Mouse (Mus musculus) heart, postnatal 4 days (tissue): ENCODE results near the gene Olfr1447. TPM values are rescaled to one million over a fixed set of nuclear protein-coding genes. Genes with fewer than 3 reads are reported as not detected.

Experiments used
- DNase-seq: peaks from one replicate; pipeline ENCODE4 v3.0.0; 2021
- total RNA-seq, 2 experiments: library from RNA; stranded (reverse); gene quantifications; 2 replicates each; pipeline ENCODE4 v1.2.3; 2021

Olfr1447 gene
- total RNA-seq, result not detected

GRCm38 (mm10) chr19:12903643-12904042 is at the start of gene Olfr1447:
Olfr1447 (minus strand) TSS chr19:12903743.
- no peak for DNase-seq

DNA sequence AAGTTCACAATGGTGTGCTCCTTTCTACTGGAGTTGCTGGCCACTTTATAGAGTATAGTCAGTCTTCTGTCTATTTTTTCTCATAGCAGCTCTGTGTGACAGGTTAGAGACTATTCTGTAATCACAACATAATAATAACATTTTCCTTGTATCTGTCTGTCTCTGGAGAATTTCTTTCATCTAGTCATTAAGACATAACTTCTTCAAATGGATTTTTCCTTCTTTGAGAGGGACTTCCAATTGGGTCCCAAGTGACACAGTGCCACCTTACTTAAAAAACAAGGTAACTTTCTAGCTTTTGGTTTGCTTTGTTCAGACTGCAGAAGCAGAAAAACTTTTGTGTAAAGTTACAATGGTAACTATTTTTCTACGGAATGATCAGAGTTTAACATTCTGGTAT is 46.4 kb upstream of the Olfr1447 start, which contains the start of gene Olfr1450:
Olfr1450 (plus strand) TSS at position 301 of the 400 bp plus-strand sequence.
- no peak for DNase-seq

DNA sequence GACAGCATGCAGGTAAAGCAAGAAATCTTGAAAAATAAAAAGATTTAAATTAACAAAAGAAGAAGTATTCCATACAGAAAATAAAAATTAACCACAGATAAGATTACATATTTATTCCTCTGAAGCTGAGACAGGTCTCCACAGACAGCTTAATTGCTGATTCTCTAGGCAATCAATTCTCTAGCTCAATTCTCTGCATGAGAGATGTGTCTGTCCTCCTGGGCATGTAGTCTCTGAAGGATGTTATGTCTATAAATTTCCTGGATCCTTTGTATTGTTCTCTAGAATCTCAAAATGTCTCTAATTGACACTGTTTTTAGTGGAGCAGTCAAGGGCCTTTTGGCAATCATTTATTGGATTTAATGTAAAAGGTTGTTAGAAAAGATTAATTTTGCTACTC is 27.0 kb upstream of the Olfr1447 start, which contains the start of gene Olfr1449:
Olfr1449 (plus strand) TSS at position 301 of the 400 bp plus-strand sequence.
- DNase-seq, result no peak

GRCm38 (mm10) chr19:12924319-12924718 is 20.8 kb upstream of the Olfr1447 start, which contains the start of gene Olfr1448:
Olfr1448 (minus strand) TSS chr19:12924419.
- no peak for DNase-seq

DNA sequence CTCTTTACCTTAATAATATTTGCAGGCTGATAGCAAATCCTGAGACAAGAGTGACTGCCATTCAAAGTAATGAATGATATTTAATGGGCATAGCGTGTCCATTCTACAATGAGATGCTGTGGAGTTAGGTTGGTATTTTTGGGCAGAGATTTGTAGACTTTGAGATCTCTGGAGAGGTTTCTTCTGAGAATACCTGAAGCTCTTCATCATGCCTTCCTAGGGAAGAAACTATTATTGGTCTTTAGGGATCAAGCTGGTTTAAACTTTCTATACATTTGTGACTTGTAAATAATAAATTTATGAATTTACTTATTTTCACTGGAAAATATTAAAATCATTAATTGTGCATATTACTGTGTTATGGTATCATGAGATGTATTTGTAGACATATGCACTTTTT is 10.1 kb downstream of the Olfr1447 start, which contains the start of gene Olfr1446:
Olfr1446 (minus strand) TSS at position 101 of the 400 bp plus-strand sequence.
- DNase-seq, result no peak

GRCm38 (mm10) chr19:12883555-12883954 is 20.0 kb downstream of the Olfr1447 start, which contains the start of gene Olfr1445:
Olfr1445 (plus strand) TSS chr19:12883855.
- DNase-seq, result no peak

- no peak for DNase-seq
Measured at GRCm38 (mm10) chr19:12856983-12857382, 46.6 kb downstream of the Olfr1447 start, which contains the start of gene Olfr1444. Olfr1444 (plus strand) TSS chr19:12857283.

Other genes with a start within 250 kb of the Olfr1447 start
- not detected for gene Olfr1442, start 233.3 kb downstream of the Olfr1447 start, total RNA-seq
- gene Olfr1443, start 225.6 kb downstream of the Olfr1447 start, total RNA-seq, result not detected
- not detected for gene Keg1, start 208.0 kb downstream of the Olfr1447 start, total RNA-seq
- gene Cntf, start 138.1 kb downstream of the Olfr1447 start, total RNA-seq, result 1 to 10 TPM; 3.1 to 3.5 TPM
- 10 to 100 TPM; 81.2 to 83.3 TPM for gene Zfp91, start 107.6 kb downstream of the Olfr1447 start, total RNA-seq
- under 1 TPM; 0.67 to 0.90 TPM for gene Lpxn, start 107.5 kb downstream of the Olfr1447 start, total RNA-seq
- not detected for gene Gm5244, start 57.1 kb downstream of the Olfr1447 start, total RNA-seq
- not detected for gene Olfr1444, start 46.5 kb downstream of the Olfr1447 start, total RNA-seq
- gene Olfr1445, start 19.9 kb downstream of the Olfr1447 start, total RNA-seq, result not detected
- not detected for gene Olfr1446, start 10.2 kb downstream of the Olfr1447 start, total RNA-seq
- not detected for gene Olfr1448, start 20.7 kb upstream of the Olfr1447 start, total RNA-seq
- gene Olfr1449, start 27.1 kb upstream of the Olfr1447 start, total RNA-seq, result not detected
- gene Olfr1450, start 46.5 kb upstream of the Olfr1447 start, total RNA-seq, result not detected
- not detected for gene Olfr1451, start 91.3 kb upstream of the Olfr1447 start, total RNA-seq
- not detected for gene Olfr1453, start 124.6 kb upstream of the Olfr1447 start, total RNA-seq
- not detected for gene Olfr1454, start 156.9 kb upstream of the Olfr1447 start, total RNA-seq
- gene Olfr1457, start 194.1 kb upstream of the Olfr1447 start, total RNA-seq, result not detected
- gene Olfr1458, start 203.0 kb upstream of the Olfr1447 start, total RNA-seq, result not detected
- gene Olfr1459, start 245.8 kb upstream of the Olfr1447 start, total RNA-seq, result not detected